ENCODE assay signal across 8 mouse cellular contexts in the genomic region with DNA sequence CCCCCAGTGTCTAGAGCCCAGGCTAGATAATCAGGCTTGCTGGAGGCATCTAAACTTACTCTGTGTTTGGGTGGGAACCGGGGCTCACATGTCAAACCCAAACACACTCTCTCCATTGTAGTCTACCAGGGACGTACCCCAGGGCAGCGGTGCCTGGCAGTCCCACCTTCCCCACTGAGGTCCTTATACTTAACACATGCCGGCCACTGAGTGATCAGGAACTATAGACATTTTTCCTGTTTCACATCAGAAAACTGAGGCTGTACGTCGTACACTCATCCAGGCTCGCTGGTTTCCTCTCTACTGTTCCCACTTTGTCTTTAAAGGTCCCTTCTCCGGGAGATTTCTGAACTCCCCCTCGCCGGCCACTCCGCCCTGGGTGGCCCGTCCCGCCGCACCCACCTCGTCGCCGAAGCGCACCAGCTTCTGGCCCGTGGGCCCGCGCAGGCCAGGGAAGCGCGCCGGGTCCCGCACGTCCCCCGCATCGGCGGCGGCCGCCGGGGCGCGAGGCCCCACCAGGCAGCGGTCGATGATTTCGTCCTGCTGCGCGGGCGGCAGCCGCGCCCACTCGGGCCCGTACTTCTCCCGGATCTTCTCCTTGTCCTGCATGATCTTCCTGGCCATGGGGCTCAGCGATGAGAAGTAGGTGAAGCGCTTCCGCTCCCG. TPM values are rescaled to one million over a fixed set of nuclear protein-coding genes. Genes with fewer than 3 reads are reported as not detected.
DNase-seq lines count a peak whose midpoint lies in the region; ATAC-seq and TF ChIP-seq lines count a peak whose summit lies in the region.

No protein-coding gene starts in this region.

- H3K4me2 ChIP-seq in neural tube, embryonic 11.5 days (ENCODE audit: low read depth) = peak overlapping the region; percentile 77
- peak overlapping the region; percentile 77 for H3K4me2 ChIP-seq in forebrain, postnatal 0 days (ENCODE audit: low read depth)
- H3K4me2 ChIP-seq in limb, embryonic 14.5 days (replicated peaks; ENCODE audit: low read depth, low read length, severe bottlenecking) = peak overlapping the region; percentile 77
- peak overlapping the region; percentile 75 for H3K4me2 ChIP-seq in neural tube, embryonic 15.5 days

- no peak for DNase-seq in neural tube, embryonic 11.5 days (ENCODE audit: low spot score)
- DNase-seq in neural tube, embryonic 10.5 days (ENCODE audit: extremely low spot score, low spot score) = no peak
- DNase-seq in brain, embryonic 14.5 days (ENCODE audit: low read depth) = peak; percentile 34
- DNase-seq in forebrain, postnatal 0 days = peak; percentile 25
- DNase-seq in limb, embryonic 14.5 days (ENCODE audit: low spot score) = no peak
- no peak for DNase-seq in left cerebral cortex, postnatal 36 days (ENCODE audit: low spot score in 2 of 2)
- no peak for DNase-seq in right cerebral cortex, postnatal 36 days (ENCODE audit: low spot score in 2 of 2)

- H3K9me3 ChIP-seq in neural tube, embryonic 11.5 days (ENCODE audit: control insufficient read depth, low read length) = no peaks in the 10 kb centered on the region
- H3K9me3 ChIP-seq in forebrain, postnatal 0 days (ENCODE audit: low read length) = no peaks in the 10 kb centered on the region
- H3K9me3 ChIP-seq in limb, embryonic 14.5 days (ENCODE audit: control insufficient read depth, low read length) = no peaks in the 10 kb centered on the region
- no peaks in the 10 kb centered on the region for H3K9me3 ChIP-seq in neural tube, embryonic 15.5 days (replicated peaks)

- intact Hi-C loops in left cerebral cortex, postnatal 36 days (cut with DNase I) = loop anchor here (2.0 to 5.0 kb wide), 2 partner anchors 20 to 45 kb away; no protein-coding TSS in a partner anchor

- H3K36me3 ChIP-seq in neural tube, embryonic 11.5 days (ENCODE audit: control insufficient read depth, insufficient read depth, low read length) = no peaks in the 10 kb centered on the region
- H3K36me3 ChIP-seq in forebrain, postnatal 0 days (ENCODE audit: insufficient read depth) = no peaks in the 10 kb centered on the region
- H3K36me3 ChIP-seq in limb, embryonic 14.5 days (ENCODE audit: control insufficient read depth, insufficient read depth, low read length) = peaks cover 7% of the 10 kb centered on the region; the same call in 1 of the 2 replicates
- no peaks in the 10 kb centered on the region for H3K36me3 ChIP-seq in neural tube, embryonic 15.5 days

- peak overlapping the region; percentile 84 for H3K9ac ChIP-seq in neural tube, embryonic 11.5 days (ENCODE audit: low read length)
- peak overlapping the region; percentile 84 for H3K9ac ChIP-seq in forebrain, postnatal 0 days
- H3K9ac ChIP-seq in limb, embryonic 14.5 days (ENCODE audit: low read depth, low read length, severe bottlenecking) = peak overlapping the region; percentile 89
- peak overlapping the region; percentile 82 for H3K9ac ChIP-seq in neural tube, embryonic 15.5 days (replicated peaks)

- H3K4me3 ChIP-seq in neural tube, embryonic 11.5 days (ENCODE audit: low read depth, low read length) = peak overlapping the region; percentile 76
- H3K4me3 ChIP-seq in forebrain, postnatal 0 days (ENCODE audit: low read depth, low read length) = peak overlapping the region; percentile 86
- peak overlapping the region; percentile 89 for H3K4me3 ChIP-seq in limb, embryonic 14.5 days (replicated peaks; ENCODE audit: low read length)
- peak overlapping the region; percentile 82 for H3K4me3 ChIP-seq in neural tube, embryonic 15.5 days (replicated peaks)

- peaks cover 12% of the 10 kb centered on the region; the same call in 1 of the 2 replicates for H3K4me1 ChIP-seq in neural tube, embryonic 11.5 days (ENCODE audit: control insufficient read depth, insufficient read depth, low read length)
- peaks cover 38% of the 10 kb centered on the region for H3K4me1 ChIP-seq in forebrain, postnatal 0 days (ENCODE audit: insufficient read depth)
- peaks cover 37% of the 10 kb centered on the region for H3K4me1 ChIP-seq in limb, embryonic 14.5 days (ENCODE audit: control insufficient read depth, insufficient read depth, low read length)
- peaks cover 59% of the 10 kb centered on the region for H3K4me1 ChIP-seq in neural tube, embryonic 15.5 days

- no peak for TF ChIP-seq CTCF in brain, embryonic 14.5 days (IDR thresholded peaks at IDR 0.05; ENCODE audit: borderline replicate concordance, extremely low read depth, insufficient read depth, insufficient read length)
- no peak for TF ChIP-seq CTCF in forebrain, postnatal 0 days (IDR thresholded peaks at IDR 0.05; ENCODE audit: low read depth)

- WGBS in neural tube, embryonic 11.5 days = under 1% methylated on average over 46 of the region's 49 CpGs
- 0% methylated on average over 46 of the region's 49 CpGs for WGBS in forebrain, postnatal 0 days
- under 1% methylated on average over 48 of the region's 49 CpGs for WGBS in limb, embryonic 14.5 days
- under 1% methylated on average over 49 of the region's 49 CpGs for WGBS in neural tube, embryonic 15.5 days

- H3K27ac ChIP-seq in neural tube, embryonic 11.5 days (ENCODE audit: low read depth, low read length) = peak overlapping the region; percentile 70
- H3K27ac ChIP-seq in forebrain, postnatal 0 days (ENCODE audit: low read depth, low read length) = peak overlapping the region; percentile 95
- peak overlapping the region; percentile 88 for H3K27ac ChIP-seq in limb, embryonic 14.5 days (replicated peaks; ENCODE audit: low read depth, low read length)
- H3K27ac ChIP-seq in neural tube, embryonic 15.5 days (replicated peaks) = peak overlapping the region; percentile 91

- ATAC-seq in neural tube, embryonic 11.5 days (ENCODE audit: insufficient read depth, low FRiP score, low TSS enrichment) = peak; percentile 54
- ATAC-seq in forebrain, postnatal 0 days = peak; percentile 50
- no peak; the same call in 1 of the 2 replicates for ATAC-seq in limb, embryonic 14.5 days (ENCODE audit: low FRiP score, low read depth)
- ATAC-seq in neural tube, embryonic 15.5 days (ENCODE audit: low FRiP score) = peak; percentile 49; the same call in 1 of the 2 replicates

- no peaks in the 10 kb centered on the region for H3K27me3 ChIP-seq in neural tube, embryonic 11.5 days (ENCODE audit: control insufficient read depth, insufficient read depth, low read length)
- no peaks in the 10 kb centered on the region for H3K27me3 ChIP-seq in forebrain, postnatal 0 days (ENCODE audit: insufficient read depth, low read length)
- H3K27me3 ChIP-seq in limb, embryonic 14.5 days (ENCODE audit: control insufficient read depth, insufficient read depth, low read length) = no peaks in the 10 kb centered on the region
- no peaks in the 10 kb centered on the region for H3K27me3 ChIP-seq in neural tube, embryonic 15.5 days (replicated peaks)

- TF ChIP-seq POLR2A in brain, embryonic 14.5 days (IDR thresholded peaks at IDR 0.05; ENCODE audit: borderline replicate concordance, extremely low read depth, insufficient read depth, insufficient read length, poor library complexity, severe bottlenecking) = no peak
- TF ChIP-seq POLR2A in limb, embryonic 14.5 days (IDR thresholded peaks at IDR 0.05; ENCODE audit: borderline replicate concordance, extremely low read depth, insufficient read depth, insufficient read length) = no peak

RNA-seq across cellular contexts. Expression of a gene that starts 0.6 kb away (rescaled TPM):
- polyA plus RNA-seq in neural tube, embryonic 11.5 days (2014; fragmentation: Nextera tagmentation; extraction: Ambion mirVana) = 33.0 and 34.3 TPM in 2 replicates
- polyA plus RNA-seq in brain, embryonic 14.5 days (2012; rRNA removed) = 78.7 and 83.1 TPM in 2 replicates
- total RNA-seq in forebrain, postnatal 0 days (2014; rRNA removed) = 68.2 and 79.7 TPM in 2 replicates
- polyA plus RNA-seq in forebrain, postnatal 0 days (2015; fragmentation: Nextera tagmentation; extraction: Ambion mirVana) = 35.7 and 37.8 TPM in 2 replicates
- 89.4 and 105 TPM in 2 replicates for polyA plus RNA-seq in limb, embryonic 14.5 days (2012; rRNA removed)
- 50.7 and 53.9 TPM in 2 replicates for polyA plus RNA-seq in limb, embryonic 14.5 days (2014; fragmentation: Nextera tagmentation; extraction: Ambion mirVana)
- polyA plus RNA-seq in neural tube, embryonic 15.5 days (2015; fragmentation: Nextera tagmentation; extraction: Ambion mirVana) = 15.4 and 16.1 TPM in 2 replicates
- total RNA-seq in left cerebral cortex, postnatal 36 days (2021) = 10 to 100 TPM; 52.3 to 58.1 TPM

RNA-seq across cellular contexts. Expression of a gene that starts 59.2 kb away (rescaled TPM):
- 57.7 and 61.2 TPM in 2 replicates for polyA plus RNA-seq in neural tube, embryonic 11.5 days (2014; fragmentation: Nextera tagmentation; extraction: Ambion mirVana)
- polyA plus RNA-seq in brain, embryonic 14.5 days (2012; rRNA removed) = 56.3 and 57.0 TPM in 2 replicates
- 64.2 and 79.2 TPM in 2 replicates for total RNA-seq in forebrain, postnatal 0 days (2014; rRNA removed)
- 50.1 and 56.1 TPM in 2 replicates for polyA plus RNA-seq in forebrain, postnatal 0 days (2015; fragmentation: Nextera tagmentation; extraction: Ambion mirVana)
- 42.6 and 44.3 TPM in 2 replicates for polyA plus RNA-seq in limb, embryonic 14.5 days (2012; rRNA removed)
- polyA plus RNA-seq in limb, embryonic 14.5 days (2014; fragmentation: Nextera tagmentation; extraction: Ambion mirVana) = 46.5 and 46.9 TPM in 2 replicates
- polyA plus RNA-seq in neural tube, embryonic 15.5 days (2015; fragmentation: Nextera tagmentation; extraction: Ambion mirVana) = 57.5 and 62.9 TPM in 2 replicates
- 10 to 100 TPM; 35.6 to 49.9 TPM for total RNA-seq in left cerebral cortex, postnatal 36 days (2021)

RNA-seq across cellular contexts. Expression of a gene that starts 59.4 kb away (rescaled TPM):
- 27.7 and 31.4 TPM in 2 replicates for polyA plus RNA-seq in neural tube, embryonic 11.5 days (2014; fragmentation: Nextera tagmentation; extraction: Ambion mirVana)
- 45.7 and 53.7 TPM in 2 replicates for polyA plus RNA-seq in brain, embryonic 14.5 days (2012; rRNA removed)
- total RNA-seq in forebrain, postnatal 0 days (2014; rRNA removed) = 9.5 and 17.6 TPM in 2 replicates
- 25.6 and 31.4 TPM in 2 replicates for polyA plus RNA-seq in forebrain, postnatal 0 days (2015; fragmentation: Nextera tagmentation; extraction: Ambion mirVana)
- polyA plus RNA-seq in limb, embryonic 14.5 days (2012; rRNA removed) = 30.2 and 35.9 TPM in 2 replicates
- 21.8 and 21.9 TPM in 2 replicates for polyA plus RNA-seq in limb, embryonic 14.5 days (2014; fragmentation: Nextera tagmentation; extraction: Ambion mirVana)
- 28.2 and 30.6 TPM in 2 replicates for polyA plus RNA-seq in neural tube, embryonic 15.5 days (2015; fragmentation: Nextera tagmentation; extraction: Ambion mirVana)
- 10 to 100 TPM in 1 of 2 experiments, 1 to 10 TPM in 1; 9.8 to 12.7 TPM for total RNA-seq in left cerebral cortex, postnatal 36 days (2021)

Comparison
In these comparisons a context has a peak if more than half of its experiments do, and no peak if none do; other contexts are left out.
1. DNase-seq: peak in brain, embryonic 14.5 days (single experiment) and forebrain, postnatal 0 days (single experiment); none in neural tube, embryonic 11.5 days (single experiment), neural tube, embryonic 10.5 days (single experiment), limb, embryonic 14.5 days (single experiment), left cerebral cortex, postnatal 36 days (0 of 2) and right cerebral cortex, postnatal 36 days (0 of 2).
2. Peak in every context shown above with its lines, with median percentiles within 50 percentile points of each other: H3K27ac ChIP-seq, H3K4me2 ChIP-seq, H3K4me3 ChIP-seq and H3K9ac ChIP-seq.